Mouse (Mus musculus): ENCODE data around the gene Nfib. TPM values are rescaled to one million over a fixed set of nuclear protein-coding genes. Genes with fewer than 3 reads are reported as not detected.

Gene Nfib
- total and polyA plus RNA-seq, 3 experiments = 0.04 to 0.11 (median 0.09) TPM

DNA sequence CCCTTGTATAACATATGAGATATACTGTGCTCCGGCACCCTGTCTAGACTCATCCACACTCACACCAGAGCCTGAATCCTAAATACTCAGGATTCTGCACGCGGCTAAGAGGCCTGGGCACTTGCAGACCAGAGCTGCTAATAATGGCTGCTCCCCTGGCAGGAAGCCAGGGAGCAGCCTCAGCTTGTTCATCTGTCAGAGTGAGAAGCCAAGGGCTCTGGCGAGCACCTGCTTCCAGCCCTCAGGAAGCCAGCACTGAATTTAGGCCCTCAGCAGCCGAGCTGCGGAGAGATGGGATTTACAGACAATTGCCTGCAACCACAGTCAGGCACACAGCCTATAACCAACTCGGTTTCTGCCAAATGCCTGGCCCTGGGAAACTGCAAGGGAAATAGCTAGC, 15.3 kb downstream of the Nfib start:
- Histone ChIP-seq H3K4me2 (ENCODE audit: insufficient read depth, low read depth, poor library complexity, severe bottlenecking) (no peak overlapping the region), H3K4me3 (replicated peaks in 1 of 3; ENCODE audit: low read depth in 2 of 3, low read length in 2 of 3, poor library complexity in 1 of 3) (no peak overlapping the region), H3K4me1 (ENCODE audit: control insufficient read depth in 1 of 2, insufficient read depth in 2 of 2) (peaks cover 2 to 3% of the 10 kb centered on the region in 2 experiments; a peak in 1 of 4 replicates), H3K9me3 (replicated peaks; ENCODE audit: low read length) (no peaks in the 10 kb centered on the region), H3K9ac (ENCODE audit: insufficient read depth, low read depth) (no peak overlapping the region), H3K27ac (ENCODE audit: insufficient read depth, low read depth) (no peak overlapping the region), H3K27me3 (replicated peaks) (no peaks in the 10 kb centered on the region), H3K36me3 (replicated peaks in 1 of 2; ENCODE audit: control insufficient read depth in 1 of 2, insufficient read depth in 1 of 2, low read length in 1 of 2) (no peaks in the 10 kb centered on the region), H3K79me2 (replicated peaks; ENCODE audit: control insufficient read depth, extremely low read depth, insufficient read depth, poor library complexity, severe bottlenecking) (no peaks in the 10 kb centered on the region)
- in situ Hi-C loops (cut with MboI; ENCODE audit: low pct_ligation_motif_present, low pct_unique_long_range_greater_than_20kb, low sequenced_read_pairs) (no loop called here), dilution Hi-C loops (cut with MboI; ENCODE audit: extremely low pct_ligation_motif_present, extremely low pct_unique_long_range_greater_than_20kb, low sequenced_read_pairs) (no loop called here)
- DNase-seq (ENCODE audit: extremely low read depth) = no peak
- TF ChIP-seq ETS1 (conservative IDR thresholded peaks at IDR 0.05; ENCODE audit: low read depth, low read length) = no peak

DNA sequence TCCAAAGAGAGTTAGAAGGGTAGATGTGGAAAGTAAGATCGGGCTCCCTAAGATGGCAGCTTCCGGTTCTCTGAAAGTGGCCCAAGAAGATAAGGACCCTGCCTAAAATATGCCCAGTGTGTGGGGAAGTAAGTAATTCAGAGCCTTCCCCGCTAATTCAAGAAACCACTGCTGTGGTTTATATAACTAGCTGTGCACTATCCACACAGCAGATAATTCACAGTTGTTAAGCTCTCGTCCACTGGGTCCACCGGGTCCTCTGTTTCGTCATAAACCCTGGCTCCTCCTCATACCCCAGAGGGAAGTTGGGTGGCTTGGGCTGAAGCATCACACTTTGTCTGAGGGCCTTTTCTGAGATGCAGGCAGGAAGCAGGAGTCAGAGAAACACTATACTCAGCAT, 19.5 kb downstream of the Nfib start:
- DNase-seq (ENCODE audit: extremely low read depth) = no peak
- Histone ChIP-seq H3K27ac (ENCODE audit: insufficient read depth, low read depth) (no peak overlapping the region), H3K4me2 (ENCODE audit: insufficient read depth, low read depth, poor library complexity, severe bottlenecking) (no peak overlapping the region), H3K9ac (ENCODE audit: insufficient read depth, low read depth) (no peak overlapping the region), H3K79me2 (replicated peaks; ENCODE audit: control insufficient read depth, extremely low read depth, insufficient read depth, poor library complexity, severe bottlenecking) (no peaks in the 10 kb centered on the region), H3K27me3 (replicated peaks) (no peaks in the 10 kb centered on the region), H3K4me3 (replicated peaks in 1 of 3; ENCODE audit: low read depth in 2 of 3, low read length in 2 of 3, poor library complexity in 1 of 3) (no peak overlapping the region), H3K36me3 (replicated peaks in 1 of 2; ENCODE audit: control insufficient read depth in 1 of 2, insufficient read depth in 1 of 2, low read length in 1 of 2) (no peaks in the 10 kb centered on the region), H3K4me1 (ENCODE audit: control insufficient read depth in 1 of 2, insufficient read depth in 2 of 2) (peaks cover 7 to 10% of the 10 kb centered on the region in 2 experiments; a peak in 3 of 4 replicates), H3K9me3 (replicated peaks; ENCODE audit: low read length) (no peaks in the 10 kb centered on the region)
- TF ChIP-seq ZMIZ1 (IDR thresholded peaks at IDR 0.05; ENCODE audit: low read depth, low read length) (no peak), ELF1 (IDR thresholded peaks at IDR 0.05; ENCODE audit: low read depth, low read length) (no peak), POLR2AphosphoS2 (IDR thresholded peaks at IDR 0.05; ENCODE audit: low read depth, low read length) (no peak), ZC3H11A (IDR thresholded peaks at IDR 0.05; ENCODE audit: low read depth, low read length) (no peak), JUND (conservative IDR thresholded peaks at IDR 0.05; ENCODE audit: low read depth, low read length) (no peak), ETS1 (conservative IDR thresholded peaks at IDR 0.05; ENCODE audit: low read depth, low read length) (no peak), MAZ (IDR thresholded peaks at IDR 0.05; ENCODE audit: low read depth, low read length) (no peak)
- in situ Hi-C loops (cut with MboI; ENCODE audit: low pct_ligation_motif_present, low pct_unique_long_range_greater_than_20kb, low sequenced_read_pairs) = no loop called here
- dilution Hi-C loops (cut with MboI; ENCODE audit: extremely low pct_ligation_motif_present, extremely low pct_unique_long_range_greater_than_20kb, low sequenced_read_pairs) = no loop called here

DNA sequence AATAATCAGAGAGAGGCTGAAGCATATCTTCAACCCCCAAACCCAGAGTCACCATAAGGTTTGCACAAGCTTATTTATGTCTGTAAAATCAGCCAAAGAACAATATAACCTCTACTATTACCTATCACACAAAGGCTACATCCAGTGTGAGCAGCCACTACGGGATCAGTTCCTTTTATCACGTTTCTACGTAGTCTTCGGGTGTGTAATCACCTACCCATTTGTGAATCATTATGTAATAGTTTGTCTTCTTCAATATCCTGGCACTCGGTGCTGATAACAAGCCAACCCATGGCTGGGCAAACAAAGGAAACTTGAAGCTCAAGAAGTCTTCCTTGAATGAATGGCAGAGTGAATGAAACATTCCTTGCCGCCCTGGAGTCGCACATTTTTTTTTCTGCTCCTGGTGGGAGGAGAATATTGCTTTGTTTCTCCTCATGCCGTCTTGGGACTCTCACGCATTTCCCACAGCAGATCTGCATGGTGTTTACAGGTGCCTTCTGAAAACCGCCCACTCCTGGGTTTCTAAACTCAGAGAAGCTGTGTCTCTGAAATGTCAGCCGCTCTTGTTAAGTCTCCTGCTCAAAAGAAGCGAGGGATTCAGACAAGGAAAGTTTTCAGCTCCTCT, 21.3 kb downstream of the Nfib start:
- Histone ChIP-seq H3K27ac (ENCODE audit: insufficient read depth, low read depth) (no peak overlapping the region), H3K36me3 (replicated peaks in 1 of 2; ENCODE audit: control insufficient read depth in 1 of 2, insufficient read depth in 1 of 2, low read length in 1 of 2) (no peaks in the 10 kb centered on the region), H3K79me2 (replicated peaks; ENCODE audit: control insufficient read depth, extremely low read depth, insufficient read depth, poor library complexity, severe bottlenecking) (no peaks in the 10 kb centered on the region), H3K9me3 (replicated peaks; ENCODE audit: low read length) (no peaks in the 10 kb centered on the region), H3K27me3 (replicated peaks) (no peaks in the 10 kb centered on the region), H3K9ac (ENCODE audit: insufficient read depth, low read depth) (no peak overlapping the region), H3K4me1 (ENCODE audit: control insufficient read depth in 1 of 2, insufficient read depth in 2 of 2) (peaks cover 7 to 10% of the 10 kb centered on the region in 2 experiments; a peak in 3 of 4 replicates), H3K4me2 (ENCODE audit: insufficient read depth, low read depth, poor library complexity, severe bottlenecking) (no peak overlapping the region), H3K4me3 (replicated peaks in 1 of 3; ENCODE audit: low read depth in 2 of 3, low read length in 2 of 3, poor library complexity in 1 of 3) (no peak overlapping the region)
- DNase-seq (ENCODE audit: extremely low read depth) = no peak
- no peak for TF ChIP-seq POLR2A (IDR thresholded peaks at IDR 0.05; ENCODE audit: low read depth, low read length)
- TF ChIP-seq BHLHE40 (IDR thresholded peaks at IDR 0.05; ENCODE audit: low read depth, low read length) = no peak
- TF ChIP-seq MAZ (IDR thresholded peaks at IDR 0.05; ENCODE audit: low read depth, low read length) = no peak
- no peak for TF ChIP-seq ZNF384 (IDR thresholded peaks at IDR 0.05; ENCODE audit: low read depth, low read length)
- no peak for TF ChIP-seq POLR2AphosphoS2 (IDR thresholded peaks at IDR 0.05; ENCODE audit: low read depth, low read length)
- no peak for TF ChIP-seq CTCF (conservative IDR thresholded peaks at IDR 0.05 in 1 of 2, IDR thresholded peaks at IDR 0.05 in 1 of 2; ENCODE audit: low read depth in 2 of 2, low read length in 2 of 2)
- no peak for TF ChIP-seq NRF1 (IDR thresholded peaks at IDR 0.05; ENCODE audit: low read depth, low read length)
- no peak for TF ChIP-seq ETS1 (conservative IDR thresholded peaks at IDR 0.05; ENCODE audit: low read depth, low read length)
- TF ChIP-seq MEF2A (IDR thresholded peaks at IDR 0.05; ENCODE audit: borderline replicate concordance, low read depth, low read length) = no peak
- TF ChIP-seq PAX5 (IDR thresholded peaks at IDR 0.05; ENCODE audit: low read length) = no peak
- no peak for TF ChIP-seq IRF4 (IDR thresholded peaks at IDR 0.05; ENCODE audit: low read depth, low read length)
- TF ChIP-seq KAT2A (IDR thresholded peaks at IDR 0.05; ENCODE audit: insufficient replicate concordance, low read length) = no peak
- TF ChIP-seq EP300 (IDR thresholded peaks at IDR 0.05; ENCODE audit: low read length) = no peak
- TF ChIP-seq ELF1 (IDR thresholded peaks at IDR 0.05; ENCODE audit: low read depth, low read length) = no peak
- TF ChIP-seq TBP (conservative IDR thresholded peaks at IDR 0.05; ENCODE audit: low read depth, low read length) = no peak
- dilution Hi-C loops (cut with MboI; ENCODE audit: extremely low pct_ligation_motif_present, extremely low pct_unique_long_range_greater_than_20kb, low sequenced_read_pairs) (no loop called here), in situ Hi-C loops (cut with MboI; ENCODE audit: low pct_ligation_motif_present, low pct_unique_long_range_greater_than_20kb, low sequenced_read_pairs) (no loop called here)

All from CH12.LX (cell line).